Mouse (Mus musculus) kidney, adult 2 months (tissue): ENCODE results near the gene Fam57a.

ENCODE experiments used
- CTCF ChIP-seq: fragments of 200-500 bp; conservative IDR thresholded peaks from 2 replicates; pipeline ENCODE4 v1.5.1; 2011; ENCODE audit warnings: low read depth, mild to moderate bottlenecking, control low read depth, low read length, moderate library complexity, mixed read lengths; ENCODE audit not compliant: insufficient read depth, insufficient read length
- POLR2A ChIP-seq: fragments of 200-500 bp; IDR thresholded peaks from one replicate; pipeline ENCODE4 v1.6.1; 2011; ENCODE audit warnings: low read depth, low read length, control low read depth

DNA sequence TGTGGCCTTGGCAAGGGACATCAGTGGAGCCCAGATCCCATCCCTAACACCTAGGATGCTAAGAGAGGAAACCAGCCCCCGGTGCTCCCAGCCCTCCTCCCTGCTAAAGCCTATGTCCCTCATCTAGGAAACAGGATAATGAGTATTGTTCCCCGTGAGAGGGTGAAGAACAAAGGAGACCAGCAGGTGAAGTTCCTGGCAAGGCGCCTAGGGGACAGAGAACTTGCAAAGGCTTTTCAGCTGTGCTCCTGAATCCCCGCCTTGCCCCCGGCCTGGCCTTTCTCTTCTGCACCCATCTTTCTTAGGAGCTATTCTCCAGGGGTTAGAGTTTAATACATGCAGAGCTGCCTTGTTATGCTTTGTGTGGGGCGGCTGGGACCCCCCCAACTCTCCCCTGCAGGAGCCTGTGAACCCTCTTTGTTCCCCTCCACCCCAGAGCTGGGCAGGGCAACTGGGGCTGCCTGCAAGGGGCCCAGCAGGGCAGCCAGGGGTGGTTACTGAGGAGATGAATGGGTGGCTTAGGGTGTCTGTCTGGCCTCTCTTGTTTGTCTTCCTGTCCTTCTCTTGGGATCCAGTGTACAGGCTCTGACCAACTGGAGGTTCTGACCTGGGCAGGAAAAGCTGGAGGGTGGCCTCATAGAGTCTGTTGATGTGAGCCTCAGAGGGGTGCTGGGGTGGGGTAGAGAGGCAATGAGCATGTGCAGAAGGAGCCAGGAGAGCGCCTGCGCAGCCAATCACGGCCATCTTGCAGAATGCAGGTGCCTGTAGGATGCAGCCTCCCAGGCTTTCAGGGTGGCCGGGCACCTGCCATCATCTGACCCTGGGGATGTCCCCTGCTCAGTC lies 81.0 kb downstream of the Fam57a start:
- no peak for TF ChIP-seq POLR2A
- no peak for TF ChIP-seq CTCF
